Mouse (Mus musculus): ENCODE measurements around the gene Rusc2.

Gene Rusc2

GRCm38 (mm10) chr4:43442044-43442443 is 60.3 kb downstream of the Rusc2 start:
- DNase-seq (ENCODE audit: low read depth in 2 of 2, low spot score in 2 of 2) = peak; percentile 98 to 99

- peak; percentile 39 to 47 for DNase-seq (ENCODE audit: low read depth in 2 of 2, low spot score in 2 of 2)
Measured at GRCm38 (mm10) chr4:43442456-43443361, 60.9 kb downstream of the Rusc2 start.

GRCm38 (mm10) chr4:43443511-43443910 is 61.7 kb downstream of the Rusc2 start:
- DNase-seq (ENCODE audit: low read depth in 2 of 2, low spot score in 2 of 2) = no peak

GRCm38 (mm10) chr4:43447251-43447650 is 65.5 kb downstream of the Rusc2 start:
- no peak for DNase-seq (ENCODE audit: low read depth in 2 of 2, low spot score in 2 of 2)

GRCm38 (mm10) chr4:43448554-43448953 is 66.8 kb downstream of the Rusc2 start:
- no peak for DNase-seq (ENCODE audit: low read depth in 2 of 2, low spot score in 2 of 2)

- DNase-seq (ENCODE audit: low read depth in 2 of 2, low spot score in 2 of 2) = no peak
Measured at GRCm38 (mm10) chr4:43452315-43452714, 70.5 kb downstream of the Rusc2 start.

- DNase-seq (ENCODE audit: low read depth in 2 of 2, low spot score in 2 of 2) = no peak
Measured at GRCm38 (mm10) chr4:43453413-43453812, 71.6 kb downstream of the Rusc2 start.

- no peak for DNase-seq (ENCODE audit: low read depth in 2 of 2, low spot score in 2 of 2)
Measured at GRCm38 (mm10) chr4:43454041-43454836, 72.5 kb downstream of the Rusc2 start, which contains the start of gene Cd72. Gene Cd72 (minus strand): TSS chr4:43454628.

- DNase-seq (ENCODE audit: low read depth in 2 of 2, low spot score in 2 of 2) = peak; percentile 76 to 81
Measured at GRCm38 (mm10) chr4:43456470-43456869, 74.7 kb downstream of the Rusc2 start.

- DNase-seq (ENCODE audit: low read depth in 2 of 2, low spot score in 2 of 2) = no peak
Measured at GRCm38 (mm10) chr4:43457124-43457523, 75.3 kb downstream of the Rusc2 start.

GRCm38 (mm10) chr4:43463102-43463501 is 81.3 kb downstream of the Rusc2 start:
- DNase-seq (ENCODE audit: low read depth in 2 of 2, low spot score in 2 of 2) = no peak

GRCm38 (mm10) chr4:43465935-43466334 is 84.2 kb downstream of the Rusc2 start:
- no peak for DNase-seq (ENCODE audit: low read depth in 2 of 2, low spot score in 2 of 2)

GRCm38 (mm10) chr4:43466872-43467271 is 85.1 kb downstream of the Rusc2 start:
- DNase-seq (ENCODE audit: low read depth in 2 of 2, low spot score in 2 of 2) = no peak

GRCm38 (mm10) chr4:43470301-43470700 is 88.5 kb downstream of the Rusc2 start:
- DNase-seq (ENCODE audit: low read depth in 2 of 2, low spot score in 2 of 2) = no peak

- DNase-seq (ENCODE audit: low read depth in 2 of 2, low spot score in 2 of 2) = no peak
Measured at GRCm38 (mm10) chr4:43473636-43474035, 91.9 kb downstream of the Rusc2 start.

- DNase-seq (ENCODE audit: low read depth in 2 of 2, low spot score in 2 of 2) = no peak
Measured at GRCm38 (mm10) chr4:43476604-43477003, 94.8 kb downstream of the Rusc2 start.
